Mouse (Mus musculus): ENCODE results near the gene Nos3.

- TF ChIP-seq RAD21 (IDR thresholded peaks at IDR 0.05; ENCODE audit: low read depth, low read length) = no peak
- no peak for TF ChIP-seq POLR2A (IDR thresholded peaks at IDR 0.05; ENCODE audit: low read depth, low read length)
- TF ChIP-seq TCF12 (IDR thresholded peaks at IDR 0.05; ENCODE audit: low read depth, low read length) = no peak
- TF ChIP-seq TBP (conservative IDR thresholded peaks at IDR 0.05; ENCODE audit: low read depth, low read length) = no peak
- TF ChIP-seq CTCF (conservative IDR thresholded peaks at IDR 0.05 in 1 of 2, IDR thresholded peaks at IDR 0.05 in 1 of 2; ENCODE audit: low read depth in 2 of 2, low read length in 2 of 2) = no peak
- no peak for TF ChIP-seq GABPA (IDR thresholded peaks at IDR 0.05; ENCODE audit: insufficient replicate concordance, low read depth, low read length)
- TF ChIP-seq E2F4 (IDR thresholded peaks at IDR 0.05; ENCODE audit: insufficient replicate concordance, low read depth, low read length) = no peak
- TF ChIP-seq SIN3A (IDR thresholded peaks at IDR 0.05; ENCODE audit: low read length) = no peak
- no peak for TF ChIP-seq UBTF (IDR thresholded peaks at IDR 0.05; ENCODE audit: low read depth, low read length)
- no peak for TF ChIP-seq MAFK (IDR thresholded peaks at IDR 0.05; ENCODE audit: insufficient replicate concordance, low read length)
Measured at GRCm38 (mm10) chr5:24412063-24412462, 47.5 kb downstream of the Nos3 start.

Data from CH12.LX (cell line).